Mouse (Mus musculus) embryo, embryonic 10 days (tissue): ENCODE data around the gene F13a1.

ENCODE experiments used
- DNase-seq: peaks from one replicate; pipeline ENCODE4 v3.0.0-alpha.2; 2015; ENCODE audit warnings: low spot score

The F13a1 gene

DNA sequence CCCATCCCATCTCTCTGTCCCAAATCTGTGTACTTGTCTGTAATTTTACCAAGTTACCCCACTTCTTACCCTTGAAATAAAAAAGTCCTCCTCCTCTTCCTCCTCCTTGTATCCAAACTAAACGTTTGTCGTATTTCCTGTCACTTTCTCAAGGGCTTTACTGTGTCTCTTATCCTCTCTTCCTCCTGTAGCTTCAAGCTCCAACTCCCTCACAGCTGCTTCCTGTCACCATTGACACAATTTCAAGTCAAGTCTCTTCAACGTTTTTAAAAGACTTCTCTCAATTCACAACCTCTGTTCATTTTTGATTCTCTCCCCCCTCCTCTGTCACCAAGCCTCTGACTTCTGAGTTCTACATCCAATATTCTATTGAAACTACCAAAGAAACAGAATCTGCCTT, at the start of gene F13a1:
Gene F13a1 (minus strand): TSS at position 119 of the 400 bp plus-strand sequence.
- no peak for DNase-seq

DNA sequence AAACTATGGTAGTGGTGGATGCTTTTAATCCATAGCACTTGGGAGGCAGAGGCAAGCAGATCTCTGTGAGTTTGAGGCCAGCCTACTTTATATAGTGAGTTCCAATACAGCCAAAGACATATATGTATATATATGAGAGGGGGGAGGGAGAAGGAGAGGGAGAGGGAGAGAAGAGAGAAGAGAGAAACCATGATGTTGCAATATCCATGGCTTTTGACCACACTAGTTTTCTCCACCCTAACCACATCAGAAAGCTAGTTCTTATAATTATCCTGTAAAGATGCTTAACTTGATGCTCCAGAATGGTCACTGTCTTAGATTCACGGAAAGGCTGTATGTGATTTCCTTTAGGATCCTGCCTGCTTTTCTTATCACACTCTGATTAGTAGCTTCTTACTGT, 41.6 kb upstream of the F13a1 start:
- DNase-seq, result no peak

DNA sequence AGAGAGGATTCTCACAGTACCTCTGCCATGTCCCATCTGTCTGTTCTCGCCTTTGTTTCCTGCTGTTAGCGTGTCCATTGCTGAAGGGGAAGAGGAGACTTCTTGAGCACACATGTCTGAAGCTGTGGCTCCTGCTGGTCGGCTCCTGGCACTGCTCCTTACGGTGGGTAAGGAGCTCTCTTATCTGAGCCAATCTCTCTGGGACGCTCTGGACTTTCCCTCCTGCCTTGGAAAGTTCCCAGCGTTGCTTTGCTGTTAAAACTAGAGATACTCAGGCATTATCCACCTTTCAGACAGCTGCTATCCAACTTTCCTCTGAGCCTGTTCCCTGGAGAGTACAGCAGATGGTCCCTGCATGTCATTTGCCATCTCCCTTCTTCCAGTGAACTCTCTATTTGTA, 39.1 kb upstream of the F13a1 start:
- no peak for DNase-seq

DNA sequence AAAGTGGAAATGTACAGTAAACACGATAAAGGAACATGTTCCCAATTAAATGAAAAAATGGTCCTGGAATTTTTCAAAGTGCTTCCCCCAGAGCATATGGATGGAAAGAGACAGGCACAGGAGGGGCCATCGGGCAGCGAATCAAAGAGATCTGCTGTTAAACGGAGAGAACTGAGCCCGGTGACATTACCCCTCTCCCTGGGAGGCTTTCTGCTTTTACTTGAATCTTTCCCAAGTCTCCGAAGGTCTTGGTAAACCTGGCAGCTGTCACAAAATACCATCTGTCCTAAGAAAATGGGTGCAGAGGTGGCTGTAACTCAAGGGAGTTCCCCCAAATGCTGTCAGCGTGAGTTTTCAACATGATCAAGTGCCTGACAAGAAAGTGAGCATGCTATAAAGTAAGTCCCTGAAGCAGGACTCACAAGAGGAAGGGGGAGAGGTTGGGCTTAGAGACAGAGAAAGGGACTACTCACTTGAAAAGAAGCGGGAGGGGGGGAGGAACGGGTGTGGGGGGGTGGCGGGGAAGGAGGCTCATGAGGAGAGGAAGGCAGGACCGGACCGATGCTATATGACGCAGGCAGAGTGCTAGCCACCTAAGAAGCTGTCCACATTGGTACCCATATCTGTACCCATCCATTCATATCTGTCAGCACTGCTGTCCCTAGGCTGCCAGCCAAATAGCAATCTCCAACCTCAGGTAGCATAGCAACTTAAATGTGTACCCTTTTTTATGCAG, 31.6 kb upstream of the F13a1 start:
- no peak for DNase-seq

DNA sequence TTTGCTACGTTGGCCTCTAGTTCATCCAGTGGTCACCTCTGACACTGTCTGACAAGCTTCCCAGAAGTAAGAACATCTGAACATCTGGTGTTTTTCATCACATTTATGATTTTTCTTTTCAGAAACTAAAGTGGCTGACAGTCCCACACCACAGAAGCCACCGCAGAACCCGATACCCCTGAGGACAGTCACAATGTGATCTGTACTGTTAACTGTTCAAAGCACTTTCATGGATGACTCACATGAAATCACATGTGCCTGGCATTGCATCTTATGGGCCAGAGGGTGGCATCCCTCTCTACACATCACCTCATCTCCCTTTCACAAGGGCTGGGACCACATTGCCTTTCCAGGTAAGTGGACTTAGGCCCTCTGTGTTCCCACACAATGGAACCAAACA, 21.3 kb upstream of the F13a1 start:
- DNase-seq, result no peak

DNA sequence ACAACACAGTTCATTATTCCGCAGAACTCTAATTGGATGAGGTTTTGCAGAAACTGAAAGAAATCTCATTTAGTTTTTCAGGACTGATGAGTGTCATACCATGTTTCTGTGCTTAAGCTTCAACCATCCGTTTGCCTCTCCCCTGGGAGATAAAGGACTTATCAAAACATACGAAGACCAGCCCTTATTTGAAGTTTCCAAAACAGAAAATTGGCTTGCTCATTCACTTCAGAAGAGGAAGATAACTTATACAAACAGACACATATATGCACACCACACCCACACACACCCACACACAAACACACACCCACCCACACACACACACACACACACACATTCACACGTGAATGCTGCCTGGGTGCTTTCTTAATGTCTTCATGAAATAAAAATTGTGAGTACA, 20.8 kb upstream of the F13a1 start:
- DNase-seq, result no peak

DNA sequence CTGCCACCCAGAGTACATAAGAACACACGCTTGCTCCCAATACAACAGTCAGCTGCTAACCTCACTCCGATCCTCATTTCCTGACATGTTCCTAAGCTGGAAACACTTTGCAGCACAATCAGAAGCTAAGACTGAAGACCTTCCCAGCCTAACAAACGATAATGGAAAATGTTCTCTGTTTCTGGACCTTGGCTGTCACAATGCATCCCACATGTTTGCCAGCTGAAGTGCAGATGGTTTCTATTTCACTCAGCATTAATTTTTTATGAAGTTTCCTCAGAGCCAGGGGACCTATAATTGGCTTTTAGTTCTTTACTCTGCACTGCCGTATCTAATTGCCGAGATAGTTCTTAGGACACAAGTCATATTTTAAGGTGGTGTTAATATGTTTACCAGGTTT, 10.8 kb upstream of the F13a1 start:
- DNase-seq, result no peak

DNA sequence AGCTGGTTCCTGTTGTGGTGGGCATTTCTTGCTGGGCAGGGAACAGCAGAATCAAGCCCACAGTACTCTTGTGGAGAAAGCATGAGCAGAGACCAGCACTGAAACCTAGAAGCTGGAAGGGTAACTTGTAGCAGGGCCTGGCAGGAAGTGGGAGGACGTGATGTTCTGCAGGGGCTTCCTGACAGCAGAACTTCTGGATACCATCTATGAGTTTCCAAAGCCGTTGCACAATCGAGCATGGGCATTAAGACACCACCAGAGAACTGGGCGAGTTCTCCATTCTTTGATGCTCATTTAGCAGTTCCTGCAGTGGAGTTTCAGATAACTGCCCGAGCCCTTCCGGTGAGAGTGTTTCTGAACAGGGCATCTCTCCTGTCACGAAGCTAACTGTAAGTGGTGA, 6.6 kb upstream of the F13a1 start:
- no peak for DNase-seq

DNA sequence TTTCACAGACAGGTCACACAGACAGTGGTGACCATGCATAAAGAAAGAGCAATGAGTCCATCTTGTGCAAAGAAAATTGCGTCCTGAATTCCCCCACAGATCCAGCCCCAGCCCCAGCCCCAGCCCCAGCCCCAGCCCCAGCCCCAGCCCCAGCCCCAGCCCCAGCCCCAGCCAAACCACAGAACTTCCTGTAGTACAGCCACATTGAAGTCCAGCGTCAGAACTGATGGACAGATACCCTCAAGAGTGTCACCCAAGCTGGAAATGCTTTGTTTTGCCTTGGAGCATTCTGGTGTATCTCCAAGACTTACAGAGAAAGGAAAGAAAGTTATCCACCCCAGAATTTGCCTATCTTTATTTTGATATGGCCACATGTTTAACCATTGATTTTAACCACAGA, 413 bp downstream of the F13a1 start:
- DNase-seq, result no peak

DNA sequence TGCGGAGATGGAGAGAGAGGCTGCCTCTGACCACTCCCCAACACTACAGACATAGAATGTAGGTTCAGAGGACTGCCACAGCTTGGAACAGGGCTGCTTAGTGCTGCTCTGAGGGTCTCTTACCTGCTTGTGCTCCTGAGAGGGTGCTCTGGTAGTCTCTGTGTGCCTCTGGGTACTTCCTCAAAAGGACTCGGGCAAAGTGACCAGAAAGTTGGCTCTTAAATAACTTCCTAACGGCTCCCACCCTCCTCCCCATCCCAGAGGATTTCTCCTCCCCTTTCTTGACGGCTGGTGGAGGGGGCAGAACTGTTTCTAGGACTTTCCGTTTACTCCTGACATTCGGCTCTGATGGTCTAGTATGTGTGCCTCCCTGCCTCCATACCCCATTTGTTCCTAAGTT, 1.0 kb downstream of the F13a1 start:
- no peak for DNase-seq

DNA sequence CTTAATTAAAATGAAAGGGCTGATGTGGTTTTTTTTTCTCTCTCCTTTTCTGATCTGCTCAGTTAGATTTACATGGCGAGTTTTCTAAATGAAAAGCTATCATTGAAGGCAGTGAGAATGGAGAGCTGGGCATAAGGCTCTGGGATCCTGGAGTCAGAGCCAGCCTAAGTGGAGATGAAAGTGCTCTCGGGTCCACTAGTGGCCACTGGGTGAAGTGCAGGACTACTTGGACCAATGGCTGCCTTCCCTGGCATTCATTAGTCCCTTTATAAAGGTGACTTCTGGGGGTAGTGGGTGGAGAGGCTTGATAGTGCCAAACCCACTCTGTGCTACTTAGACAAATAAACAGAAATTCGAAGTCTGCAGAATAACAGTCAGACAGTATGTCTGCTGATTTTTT, 5.0 kb downstream of the F13a1 start:
- DNase-seq, result no peak

DNA sequence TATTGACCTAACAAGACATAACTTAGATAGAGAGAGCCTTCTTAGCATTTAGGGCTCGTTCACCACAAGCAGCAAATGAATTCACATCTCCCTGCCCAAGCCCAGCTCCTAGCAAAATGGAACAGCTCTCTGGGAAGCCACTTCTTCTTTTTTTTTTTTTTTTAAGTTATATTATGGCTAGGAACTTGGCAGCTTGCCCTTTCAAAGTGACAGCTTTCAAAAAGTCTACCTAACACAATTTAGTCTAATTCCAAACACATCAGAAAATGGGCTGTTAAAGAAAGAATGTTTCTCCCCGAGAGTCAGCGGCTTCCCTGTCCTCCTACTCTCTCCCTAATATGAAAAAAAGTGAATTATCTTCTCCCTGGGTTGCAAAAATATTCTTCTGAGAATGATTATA, 15.3 kb downstream of the F13a1 start:
- DNase-seq, result no peak

DNA sequence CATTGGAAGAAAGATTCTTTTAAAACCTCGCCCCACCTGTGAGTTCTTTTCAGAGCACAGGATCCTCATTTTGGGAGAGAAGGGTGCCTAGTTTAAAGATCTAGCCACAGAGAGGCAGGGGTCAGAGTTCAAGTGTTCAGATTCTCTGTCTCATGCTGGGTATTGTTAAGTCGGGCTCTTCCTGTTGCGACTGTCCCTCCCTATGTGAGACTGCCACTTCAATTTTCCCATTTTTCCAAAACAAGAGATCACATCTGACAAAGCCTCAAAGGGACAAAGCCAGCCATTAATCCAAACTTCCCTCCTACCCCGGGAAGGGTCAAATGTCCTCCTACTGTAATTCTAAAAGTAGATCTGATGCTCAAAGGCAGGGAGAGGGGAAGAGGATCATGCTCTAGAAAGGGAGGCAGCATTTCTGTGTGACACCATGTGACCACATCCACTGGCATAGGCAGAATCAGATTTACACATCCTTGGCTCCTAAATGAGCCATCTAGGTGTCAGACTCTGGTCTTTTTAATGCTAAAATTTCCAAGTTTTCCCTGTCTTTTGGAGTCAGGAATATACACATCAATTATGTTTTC, 24.0 kb downstream of the F13a1 start:
- no peak for DNase-seq

DNA sequence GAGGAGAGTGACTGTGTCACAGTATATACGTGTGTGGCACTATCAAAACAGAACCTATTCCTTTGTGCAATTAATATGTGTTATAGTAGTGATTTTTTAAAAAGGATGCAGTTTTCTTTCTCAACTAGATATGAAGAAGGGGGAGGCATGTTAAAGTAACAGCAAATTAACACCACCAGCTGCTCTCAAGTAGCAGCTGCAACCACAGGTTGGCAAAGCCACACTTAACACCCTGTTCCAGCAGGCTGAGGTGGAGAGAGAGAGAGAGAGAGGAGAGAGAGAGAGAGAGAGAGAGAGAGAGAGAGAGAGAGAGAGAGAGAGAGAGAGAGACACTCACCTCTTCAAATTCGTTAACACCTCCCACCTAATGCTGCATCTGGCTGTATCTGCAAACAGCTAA, 28.5 kb downstream of the F13a1 start:
- DNase-seq, result no peak

DNA sequence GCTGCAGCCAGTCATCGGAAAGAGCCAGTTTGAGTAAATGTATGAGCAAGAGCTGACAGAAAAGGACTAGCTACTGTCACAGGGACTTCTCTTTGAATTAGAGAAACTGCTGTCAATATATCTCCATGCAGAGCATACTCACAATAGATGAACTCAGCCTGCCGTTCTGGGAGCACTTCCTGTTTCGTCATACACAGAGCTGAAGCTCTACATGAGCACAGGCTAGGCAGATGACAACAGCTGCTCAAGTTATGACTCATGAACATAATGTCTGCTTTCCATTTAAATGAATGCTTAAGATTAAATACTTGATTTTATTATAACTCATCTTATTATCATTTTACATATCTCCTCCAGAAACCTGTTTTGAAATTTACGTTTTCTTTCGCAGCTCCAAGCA, 39.3 kb downstream of the F13a1 start:
- no peak for DNase-seq

DNA sequence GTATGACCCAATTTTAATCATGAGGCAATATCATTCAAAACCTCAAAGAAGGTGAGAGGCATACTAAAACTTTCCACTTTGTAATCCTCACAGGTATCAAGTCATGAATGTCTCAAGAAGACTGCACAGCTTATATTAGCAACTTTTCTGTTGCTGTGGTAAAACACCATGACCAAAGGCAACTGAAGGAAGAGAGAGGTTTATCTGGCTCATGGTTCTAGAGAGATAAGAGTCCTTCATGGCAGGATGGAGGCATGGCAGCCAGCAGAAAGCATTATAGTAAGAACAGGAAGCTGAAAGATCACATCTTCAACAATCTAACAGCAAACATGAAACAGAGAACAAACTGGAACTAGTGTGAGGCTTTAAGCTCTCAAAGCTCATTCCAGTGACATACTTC, 43.8 kb downstream of the F13a1 start:
- no peak for DNase-seq

DNA sequence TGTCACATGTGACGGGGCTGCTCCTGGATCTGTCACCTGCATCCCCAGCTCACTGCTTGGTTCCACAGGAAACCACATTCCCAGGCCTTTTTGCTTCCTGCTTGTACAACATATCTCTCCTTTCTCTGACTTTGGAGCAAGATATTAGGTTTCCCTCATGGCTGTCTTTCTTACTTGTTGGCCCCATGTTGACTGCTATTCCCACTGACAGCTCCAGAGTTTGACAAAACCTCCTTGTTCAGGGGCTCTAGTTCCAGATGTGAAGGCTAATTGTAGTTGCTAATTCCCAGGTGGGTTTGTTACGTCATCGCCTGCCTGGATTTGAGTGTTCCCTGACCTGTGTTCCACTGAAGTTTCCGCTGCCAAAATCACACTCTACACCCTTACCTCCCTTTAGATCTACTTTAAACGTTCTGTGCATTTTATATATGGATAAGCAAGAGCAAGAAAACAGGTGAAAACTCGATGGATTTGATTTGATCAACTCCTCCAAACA, 50.8 kb downstream of the F13a1 start:
- no peak for DNase-seq

DNA sequence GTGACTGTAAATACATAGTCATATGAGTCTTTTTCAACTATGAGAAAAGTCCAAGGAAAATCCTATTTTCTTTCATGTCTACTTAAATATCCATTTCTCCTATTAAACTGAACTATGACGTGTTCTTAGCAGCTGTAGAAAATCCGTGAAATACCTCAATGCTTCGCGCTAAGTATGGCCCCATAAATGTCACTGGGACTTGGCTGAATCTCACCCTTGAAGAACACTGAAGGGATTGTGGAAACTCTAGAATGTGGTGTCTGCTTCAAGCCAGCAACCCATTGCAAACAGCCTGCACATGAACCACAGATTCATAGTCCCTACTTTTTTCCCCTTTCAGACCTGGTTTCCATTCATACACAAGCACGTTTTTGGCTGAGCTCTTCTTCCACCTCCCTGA, 56.5 kb downstream of the F13a1 start:
- DNase-seq, result no peak

DNA sequence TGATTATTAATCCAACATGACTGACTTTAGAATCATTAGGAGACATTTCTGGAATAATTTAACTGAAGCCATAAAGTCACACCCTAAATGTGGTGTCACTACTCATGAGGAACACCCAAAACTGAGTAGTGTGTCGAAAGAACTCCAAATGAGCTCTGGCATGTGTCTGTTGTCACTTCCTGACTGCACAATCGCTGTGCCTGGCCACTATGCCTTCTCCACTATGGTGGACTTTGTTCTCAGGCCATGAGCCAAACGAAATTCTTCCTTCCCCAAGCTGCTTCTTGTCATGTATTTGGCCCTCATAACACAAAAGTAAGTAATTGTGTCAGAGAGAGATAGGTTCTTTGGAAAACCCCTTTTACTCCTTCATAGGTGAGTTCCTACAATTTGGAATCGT, 61.7 kb downstream of the F13a1 start:
- no peak for DNase-seq

DNA sequence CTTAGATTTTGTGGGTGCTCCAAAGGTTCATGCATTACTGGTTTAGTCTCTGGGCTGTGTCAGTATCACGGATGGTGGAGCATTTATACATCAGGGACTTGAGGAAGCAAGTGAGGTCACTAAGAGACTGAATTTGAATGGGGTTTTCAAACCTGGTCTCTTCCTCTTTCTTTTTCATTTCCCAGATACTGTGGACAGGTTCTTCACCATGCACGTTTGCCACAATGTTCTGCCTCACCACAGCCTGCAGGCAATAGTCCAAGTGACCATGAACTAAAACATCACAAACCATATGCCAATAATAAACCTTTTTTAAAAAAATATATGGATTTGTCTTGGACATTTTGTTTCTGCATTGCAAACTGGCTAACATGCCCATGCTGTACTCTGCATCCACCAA, 77.0 kb downstream of the F13a1 start:
- no peak for DNase-seq

DNA sequence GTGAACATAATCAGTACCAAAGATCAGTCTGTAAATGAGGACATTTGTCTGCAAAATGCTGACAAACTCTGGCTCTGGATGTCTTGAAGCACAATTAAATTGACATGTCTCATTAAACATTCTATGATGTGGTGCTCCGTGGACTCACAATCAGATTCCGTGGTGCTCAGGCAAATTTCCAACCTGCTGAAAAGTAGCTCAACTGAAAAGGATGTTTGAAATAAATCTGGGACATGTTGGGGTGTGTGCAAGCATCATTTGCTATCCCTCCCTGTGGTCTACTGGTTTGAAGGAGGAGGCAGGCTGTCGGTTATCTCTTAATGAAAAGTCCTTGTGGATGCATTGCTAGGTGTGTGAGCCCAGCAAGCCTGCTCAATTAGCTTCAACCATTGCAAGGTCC, 77.8 kb downstream of the F13a1 start:
- DNase-seq, result no peak

DNA sequence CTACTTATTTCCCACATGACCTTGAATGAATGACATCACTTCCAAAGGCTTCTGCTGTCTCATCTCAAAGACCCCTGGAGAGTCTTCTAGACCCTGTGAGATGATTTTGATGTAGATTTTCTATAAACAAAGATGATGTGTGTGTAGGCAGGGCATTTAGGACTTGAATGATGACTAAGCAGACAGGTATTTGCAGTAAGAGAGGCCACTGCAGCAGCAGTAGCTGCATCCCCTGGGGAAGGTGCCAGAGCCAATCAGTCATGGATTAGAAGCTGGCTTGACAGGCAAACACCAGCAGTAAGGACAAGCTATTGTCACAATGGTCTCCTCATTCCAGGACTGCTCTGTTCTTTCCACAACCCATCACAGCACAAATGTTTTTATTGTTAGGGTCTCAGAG, 87.1 kb downstream of the F13a1 start:
- no peak for DNase-seq

DNA sequence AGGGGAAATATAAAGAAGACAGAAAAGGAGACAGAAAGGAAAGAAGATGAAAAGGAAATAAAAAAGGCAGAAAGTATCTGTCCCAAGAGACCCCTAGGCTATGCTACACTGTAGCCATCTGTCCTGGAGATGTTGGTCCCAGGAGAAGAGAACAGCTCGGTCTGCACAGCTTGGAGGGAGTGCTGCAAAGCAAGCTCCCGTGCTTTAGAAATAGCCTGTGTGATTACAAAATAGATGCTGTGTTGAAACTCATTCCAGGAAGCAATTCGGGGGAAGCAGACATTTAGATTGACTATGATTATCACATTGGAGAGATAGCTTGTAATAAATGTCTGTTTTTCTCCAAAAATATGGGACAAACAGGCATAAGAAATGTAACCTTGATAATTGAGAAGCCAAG, 91.0 kb downstream of the F13a1 start:
- no peak for DNase-seq

DNA sequence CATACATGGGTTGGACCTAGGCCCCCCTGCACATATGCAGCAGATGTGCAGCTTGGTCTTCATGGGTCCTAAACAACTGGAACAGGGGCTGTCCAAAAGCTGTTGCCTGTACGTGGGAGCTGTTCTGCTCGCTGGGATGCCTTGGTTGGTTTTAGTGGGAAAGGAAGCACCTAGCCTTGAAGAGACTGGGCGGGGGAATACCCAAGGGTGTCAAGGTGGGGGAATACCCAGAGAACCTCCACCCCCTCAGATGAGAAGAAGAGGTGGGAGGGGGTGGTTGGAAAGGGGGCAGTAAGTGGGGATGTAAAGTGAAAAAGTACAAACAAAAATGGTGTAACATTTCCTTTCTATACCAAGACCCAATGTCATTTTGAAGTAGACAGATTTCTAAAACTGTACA, 95.1 kb downstream of the F13a1 start:
- no peak for DNase-seq
